ENCODE assay signal across 21 mouse cellular contexts in the genomic region with DNA sequence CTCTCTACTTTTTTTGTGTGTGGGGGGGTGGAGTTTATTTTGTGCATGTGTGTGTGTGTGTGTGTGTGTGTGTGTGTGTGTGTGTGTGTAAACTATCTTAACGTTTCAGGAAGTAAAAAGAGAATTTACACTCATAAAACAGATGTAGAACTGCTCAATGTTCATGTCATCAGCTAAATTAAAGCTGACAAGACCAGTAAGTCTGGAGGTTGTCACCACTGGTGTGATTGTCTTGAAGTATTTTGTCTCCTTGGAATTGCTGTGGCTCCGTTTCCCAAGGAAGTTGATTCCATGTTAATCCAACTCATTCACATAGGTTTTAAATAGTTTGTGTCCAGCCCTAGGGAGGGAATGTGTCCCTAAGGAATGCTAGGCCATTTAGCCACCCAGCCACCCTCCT.
"Had no signal": no experiment of that assay in that cellular context is flagged by ENCODE, and none has a peak within 500 bp of the region (broad histone marks: within the 10 kb centered on the region; RNA-seq: fewer than 3 reads in every experiment).

No protein-coding gene starts in this region.

- H3K36me3 ChIP-seq: midbrain, embryonic 10.5 days; midbrain, embryonic 12.5 days; neural tube, embryonic 13.5 days; neural tube, embryonic 15.5 days; stomach, embryonic 15.5 days had no signal

- H3K4me1 ChIP-seq: midbrain, embryonic 10.5 days; midbrain, embryonic 12.5 days; neural tube, embryonic 13.5 days; neural tube, embryonic 15.5 days; stomach, embryonic 15.5 days had no signal

- DNase-seq: lung, adult 18-20 months; lung, embryonic 14.5 days; lung, postnatal 10 days; lung, postnatal 4 days; midbrain, embryonic 14.5 days; retina, postnatal 1 day; right cerebral cortex, adult 18-20 months; right cerebral cortex, postnatal 25 days; right cerebral cortex, postnatal 4 days; spleen, adult 18-20 months; thymus, adult 2 months; thymus, postnatal 25 days; thymus, postnatal 4 days had no signal

- H3K9ac ChIP-seq: lung, embryonic 14.5 days; midbrain, embryonic 12.5 days; neural tube, embryonic 13.5 days; neural tube, embryonic 15.5 days; stomach, embryonic 15.5 days had no signal

- H3K9me3 ChIP-seq: midbrain, embryonic 10.5 days; midbrain, embryonic 12.5 days; neural tube, embryonic 13.5 days; neural tube, embryonic 15.5 days; stomach, embryonic 15.5 days had no signal

- H3K4me3 ChIP-seq: midbrain, embryonic 10.5 days; midbrain, embryonic 12.5 days; myocyte; neural tube, embryonic 13.5 days; neural tube, embryonic 15.5 days; stomach, embryonic 15.5 days had no signal

- H3K4me2 ChIP-seq: lung, embryonic 14.5 days; midbrain, embryonic 12.5 days; neural tube, embryonic 13.5 days; neural tube, embryonic 15.5 days; stomach, embryonic 15.5 days had no signal

- H3K27ac ChIP-seq: midbrain, embryonic 10.5 days; midbrain, embryonic 12.5 days; neural tube, embryonic 13.5 days; neural tube, embryonic 15.5 days; stomach, embryonic 15.5 days; stomach, postnatal 0 days had no signal

- H3K27me3 ChIP-seq: midbrain, embryonic 12.5 days; neural tube, embryonic 13.5 days; neural tube, embryonic 15.5 days; stomach, embryonic 15.5 days had no signal

- ATAC-seq: midbrain, embryonic 16.5 days had no signal
